In the genomic region with DNA sequence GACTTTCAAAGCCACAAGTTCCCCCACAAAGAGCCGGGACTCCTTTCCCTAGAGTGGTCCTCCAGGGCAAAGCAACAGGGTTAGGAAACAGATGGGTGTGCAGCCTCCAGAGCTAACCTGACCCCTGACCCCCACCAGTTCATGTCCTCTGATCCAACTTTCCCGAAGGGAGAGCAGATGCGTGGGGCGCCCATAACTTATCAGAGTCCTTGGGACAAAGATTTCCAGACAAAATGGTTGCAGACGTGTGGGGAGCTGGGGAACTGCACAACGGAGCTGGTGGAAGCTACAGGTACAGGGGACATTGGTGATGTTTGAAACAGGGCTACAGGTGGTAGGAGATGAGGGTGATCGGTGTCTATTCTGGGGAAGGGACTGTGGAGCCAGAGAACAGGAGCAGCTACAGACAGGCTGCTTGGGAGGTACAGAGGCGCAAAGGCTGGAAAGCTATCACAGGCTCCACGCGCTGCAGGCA, we compare ENCODE assay signal across 8 mouse cellular contexts. TPM values are rescaled to one million over a fixed set of nuclear protein-coding genes. Genes with fewer than 3 reads are reported as not detected.
DNase-seq lines count a peak whose midpoint lies in the region; ATAC-seq and TF ChIP-seq lines count a peak whose summit lies in the region.

No protein-coding gene starts in this region.

- under 1% methylated on average over 10 of the region's 10 CpGs for WGBS in forebrain, embryonic 14.5 days
- 4% methylated on average over 10 of the region's 10 CpGs for WGBS in kidney, postnatal 0 days

- H3K27ac ChIP-seq in forebrain, embryonic 14.5 days (ENCODE audit: low read depth, low read length), result peak overlapping the region; percentile 99; the same call in 1 of the 2 replicates
- H3K27ac ChIP-seq in kidney, postnatal 0 days, result no peak overlapping the region

- peak overlapping the region; percentile 95 for H3K4me2 ChIP-seq in forebrain, embryonic 14.5 days (ENCODE audit: low read length)
- peak overlapping the region; percentile 92 for H3K4me2 ChIP-seq in kidney, postnatal 0 days (ENCODE audit: low read length)

- no peaks in the 10 kb centered on the region for H3K9me3 ChIP-seq in E14TG2a.4 (ENCODE audit: low read length)
- no peaks in the 10 kb centered on the region for H3K9me3 ChIP-seq in forebrain, embryonic 14.5 days (replicated peaks; ENCODE audit: control insufficient read depth, low read length)
- H3K9me3 ChIP-seq in kidney, postnatal 0 days (replicated peaks; ENCODE audit: low read length), result no peaks in the 10 kb centered on the region

- DNase-seq in cerebellum, postnatal 14 days, result peak; percentile 13 to 18
- no peak for DNase-seq in cerebellum, adult 8-10 months
- peak; percentile 59 for DNase-seq in forebrain, embryonic 14.5 days (ENCODE audit: low spot score)
- DNase-seq in kidney, postnatal 0 days (ENCODE audit: low spot score), result peak; percentile 64
- peak; percentile 70 for DNase-seq in neural tube, embryonic 10.5 days (ENCODE audit: extremely low spot score, low spot score)
- no peak for DNase-seq in spleen, postnatal 4 days (ENCODE audit: low spot score in 2 of 2)
- no peak for DNase-seq in layer of hippocampus, adult 11-12 months (ENCODE audit: low spot score)

- peak overlapping the region; percentile 99 for H3K9ac ChIP-seq in forebrain, embryonic 14.5 days (ENCODE audit: low read length)
- H3K9ac ChIP-seq in kidney, postnatal 0 days (ENCODE audit: low read depth, low read length), result peak overlapping the region; percentile 92

- peaks cover 81% of the 10 kb centered on the region for H3K27me3 ChIP-seq in E14TG2a.4 (ENCODE audit: insufficient read depth, low read length)
- no peaks in the 10 kb centered on the region for H3K27me3 ChIP-seq in forebrain, embryonic 14.5 days (replicated peaks; ENCODE audit: control insufficient read depth, insufficient read depth, low read length)
- H3K27me3 ChIP-seq in kidney, postnatal 0 days (ENCODE audit: insufficient read depth, low read length), result no peaks in the 10 kb centered on the region

- H3K36me3 ChIP-seq in E14TG2a.4 (ENCODE audit: insufficient read depth, low read length), result no peaks in the 10 kb centered on the region
- H3K36me3 ChIP-seq in forebrain, embryonic 14.5 days (ENCODE audit: control insufficient read depth, insufficient read depth, low read length), result peaks cover 3% of the 10 kb centered on the region; the same call in 1 of the 2 replicates
- no peaks in the 10 kb centered on the region for H3K36me3 ChIP-seq in kidney, postnatal 0 days (ENCODE audit: insufficient read depth, low read length)

- peak overlapping the region; percentile 81 for H3K4me3 ChIP-seq in E14TG2a.4 (replicated peaks; ENCODE audit: low read length)
- H3K4me3 ChIP-seq in forebrain, embryonic 14.5 days (ENCODE audit: low read depth, low read length), result peak overlapping the region; percentile 92
- peak overlapping the region; percentile 78 for H3K4me3 ChIP-seq in kidney, postnatal 0 days (replicated peaks; ENCODE audit: low read depth, low read length)

- no peak for ATAC-seq in forebrain, embryonic 14.5 days
- peak; percentile 27 for ATAC-seq in kidney, postnatal 0 days (replicated peaks; ENCODE audit: low FRiP score, low read depth)

- 0 out of 2 replicates have a peak, but pooled peaks have one; percentile 8 for TF ChIP-seq CTCF in E14TG2a.4 (conservative IDR thresholded peaks at IDR 0.05; ENCODE audit: low read length)
- TF ChIP-seq CTCF in kidney, postnatal 0 days (IDR thresholded peaks at IDR 0.05; ENCODE audit: low read depth), result peak; percentile 13; the same call in 1 of the 2 replicates

- peaks cover 12% of the 10 kb centered on the region for H3K4me1 ChIP-seq in E14TG2a.4 (replicated peaks; ENCODE audit: low read depth, low read length)
- peaks cover 25% of the 10 kb centered on the region for H3K4me1 ChIP-seq in forebrain, embryonic 14.5 days (ENCODE audit: control insufficient read depth, insufficient read depth, low read length)
- H3K4me1 ChIP-seq in kidney, postnatal 0 days (replicated peaks; ENCODE audit: insufficient read depth, low read length), result no peaks in the 10 kb centered on the region

RNA-seq across cellular contexts. Expression of gene Kalrn, which starts 1.4 kb away (rescaled TPM):
- polyA plus RNA-seq in forebrain, embryonic 14.5 days (2014; fragmentation: Nextera tagmentation; extraction: Ambion mirVana), result 19.7 and 26.2 TPM in 2 replicates
- 19.5 and 20.0 TPM in 2 replicates for polyA plus RNA-seq in kidney, postnatal 0 days (2015; fragmentation: Nextera tagmentation; extraction: Ambion mirVana)

Comparison
In these comparisons a context has a peak if more than half of its experiments do, and no peak if none do; other contexts are left out.
1. DNase-seq: peak in cerebellum, postnatal 14 days (2 of 2), forebrain, embryonic 14.5 days (single experiment), kidney, postnatal 0 days (single experiment) and neural tube, embryonic 10.5 days (single experiment); none in cerebellum, adult 8-10 months (single experiment), spleen, postnatal 4 days (0 of 2) and layer of hippocampus, adult 11-12 months (single experiment).
2. Peak in every context shown above with its lines, with median percentiles within 50 percentile points of each other: H3K4me3 ChIP-seq.